In the genomic region with DNA sequence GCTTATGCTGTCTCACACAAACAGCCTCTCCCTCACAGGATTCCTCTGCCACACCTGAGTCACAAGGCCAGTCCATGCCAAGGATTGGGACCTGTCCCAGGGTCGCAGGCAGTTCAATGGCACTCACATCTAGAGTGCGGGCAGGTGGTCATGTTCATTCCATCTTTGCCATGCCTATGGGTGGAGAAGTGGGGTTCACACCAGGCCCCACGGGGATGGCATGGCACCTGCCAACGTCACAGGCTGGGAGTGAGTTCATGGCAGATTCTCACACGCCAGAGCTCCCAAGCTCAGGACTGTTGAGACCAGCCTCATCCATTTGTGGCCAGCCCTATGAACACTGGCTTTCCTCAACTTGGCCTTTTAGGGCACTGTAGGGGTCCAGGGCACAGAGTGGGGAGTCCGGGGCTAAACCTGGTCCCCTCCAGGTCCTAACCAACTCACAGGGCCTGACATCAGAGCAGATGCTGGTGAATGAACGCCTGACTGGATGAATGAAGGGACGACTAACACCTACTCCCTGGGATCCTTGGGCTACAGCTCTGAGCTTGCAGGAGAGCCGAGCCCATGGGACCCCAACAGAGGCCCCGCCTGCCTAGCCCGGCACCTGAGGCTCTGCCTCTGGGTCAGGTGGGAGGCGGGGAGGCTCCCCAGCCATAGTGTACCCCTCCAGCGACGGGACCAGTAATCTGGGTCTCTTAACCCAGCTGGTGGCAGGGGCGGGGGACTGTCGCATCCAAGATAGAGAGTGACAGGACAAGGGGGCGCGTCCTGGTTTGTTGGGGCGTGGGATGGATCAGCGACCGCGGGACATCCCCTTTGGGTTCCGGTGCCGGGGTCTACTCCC, we compare ENCODE assay signal across 8 mouse cellular contexts. TPM values are rescaled to one million over a fixed set of nuclear protein-coding genes. Genes with fewer than 3 reads are reported as not detected.
DNase-seq lines count a peak whose midpoint lies in the region; ATAC-seq lines count a peak whose summit lies in the region.

No protein-coding gene starts in this region.

- no peaks in the 10 kb centered on the region for H3K36me3 ChIP-seq in limb, embryonic 13.5 days
- no peaks in the 10 kb centered on the region for H3K36me3 ChIP-seq in stomach, embryonic 16.5 days (ENCODE audit: control insufficient read depth, insufficient read depth, low read length)

- DNase-seq in frontal cortex, postnatal 36 days (ENCODE audit: low spot score in 2 of 2), result peak; percentile 32 to 42
- peak; percentile 50 for DNase-seq in right cerebral cortex, postnatal 25 days
- no peak for DNase-seq in right cerebral cortex, postnatal 14 days
- DNase-seq in gastrocnemius, postnatal 25 days, result no peak
- DNase-seq in layer of hippocampus, postnatal 10 days (ENCODE audit: low spot score in 2 of 2), result no peak

- H3K27me3 ChIP-seq in limb, embryonic 13.5 days, result peaks cover 74% of the 10 kb centered on the region
- peaks cover 14% of the 10 kb centered on the region for H3K27me3 ChIP-seq in stomach, embryonic 16.5 days (ENCODE audit: control insufficient read depth, insufficient read depth, low read length)

- no peak; the same call in 1 of the 2 replicates for ATAC-seq in frontal cortex, adult (ENCODE audit: low TSS enrichment)
- ATAC-seq in limb, embryonic 13.5 days (ENCODE audit: low FRiP score, low read depth), result no peak
- no peak for ATAC-seq in stomach, embryonic 16.5 days (ENCODE audit: insufficient read depth, low FRiP score)

- peak overlapping the region; percentile 68 for H3K9ac ChIP-seq in limb, embryonic 13.5 days
- peak overlapping the region; percentile 77 for H3K9ac ChIP-seq in stomach, embryonic 16.5 days (ENCODE audit: low read length)

- WGBS in limb, embryonic 13.5 days, result 13% methylated on average over 24 of the region's 24 CpGs
- 17% methylated on average over 24 of the region's 24 CpGs for WGBS in stomach, embryonic 16.5 days

- H3K4me3 ChIP-seq in limb, embryonic 13.5 days, result peak overlapping the region; percentile 56
- peak overlapping the region; percentile 60 for H3K4me3 ChIP-seq in stomach, embryonic 16.5 days (replicated peaks; ENCODE audit: low read length)

- peaks cover 30% of the 10 kb centered on the region for H3K4me1 ChIP-seq in limb, embryonic 13.5 days
- peaks cover 37% of the 10 kb centered on the region for H3K4me1 ChIP-seq in stomach, embryonic 16.5 days (ENCODE audit: control insufficient read depth, insufficient read depth, low read length)

- no peak overlapping the region for H3K27ac ChIP-seq in limb, embryonic 13.5 days
- no peak overlapping the region for H3K27ac ChIP-seq in stomach, embryonic 16.5 days (ENCODE audit: low read length)

- peak overlapping the region; percentile 98 for H3K4me2 ChIP-seq in limb, embryonic 13.5 days (replicated peaks)
- peak overlapping the region; percentile 99 for H3K4me2 ChIP-seq in stomach, embryonic 16.5 days (ENCODE audit: low read depth, low read length)

- no peaks in the 10 kb centered on the region for H3K9me3 ChIP-seq in limb, embryonic 13.5 days
- H3K9me3 ChIP-seq in stomach, embryonic 16.5 days (replicated peaks; ENCODE audit: control insufficient read depth, low read length), result no peaks in the 10 kb centered on the region

RNA-seq across cellular contexts. Expression of gene Pitpnm3, which starts 0.8 kb away (rescaled TPM):
- 0.08 and 0.14 TPM in 2 replicates for polyA plus RNA-seq in limb, embryonic 13.5 days (2015; fragmentation: Nextera tagmentation; extraction: Ambion mirVana)
- polyA plus RNA-seq in stomach, embryonic 16.5 days (2015; fragmentation: Nextera tagmentation; extraction: Ambion mirVana), result 0.63 and 1.0 TPM in 2 replicates
- total RNA-seq in gastrocnemius, postnatal 25 days (2021), result 1 to 10 TPM; 1.8 to 2.6 TPM
- 10 to 100 TPM; 17.5 to 17.8 TPM for total RNA-seq in layer of hippocampus, postnatal 10 days (2021)

Comparison
In these comparisons a context has a peak if more than half of its experiments do, and no peak if none do; other contexts are left out.
1. DNase-seq: peak in frontal cortex, postnatal 36 days (2 of 2) and right cerebral cortex, postnatal 25 days (single experiment); none in right cerebral cortex, postnatal 14 days (single experiment), gastrocnemius, postnatal 25 days (single experiment) and layer of hippocampus, postnatal 10 days (0 of 2).
2. RNA of gene Pitpnm3, which starts 0.8 kb away (total RNA-seq): 17.5 to 17.8 TPM in layer of hippocampus, postnatal 10 days; 1.8 to 2.6 TPM in gastrocnemius, postnatal 25 days; every median in the first group is over 4 times any median in the second.